Mouse (Mus musculus) layer of hippocampus, adult 6 months (tissue): Measurements from ENCODE around the gene Myl10. TPM values are rescaled to one million over a fixed set of nuclear protein-coding genes. Genes with fewer than 3 reads are reported as not detected.

Experiments used
- long read RNA-seq, 2 experiments: library from polyadenylated mRNA; unstranded; transcript quantifications; one replicate each; pipeline ENCODE4 v2.0.0; 2019 to 2020
- polyA plus RNA-seq: library from polyadenylated mRNA; unstranded; fragments of <200 nt; fragmentation: Nextera tagmentation; gene quantifications from 2 replicates; pipeline ENCODE4 v1.2.3, GENCODE M21; 2021

Myl10 gene
- polyA plus RNA-seq = not detected in 2 replicates
- long read RNA-seq, experiment 1 = 0 reads
- long read RNA-seq, experiment 2 = 0 reads

GRCm38 (mm10) chr5:136692784-136693183, at the start of gene Myl10:
Gene Myl10 (plus strand): TSS chr5:136693146.

Other genes with a start within 250 kb of the Myl10 start
- gene Cux1, start 125.7 kb upstream of the Myl10 start, polyA plus RNA-seq = 9.9 and 10.5 TPM in 2 replicates
- 0.24 and 0.30 TPM in 2 replicates for gene Col26a1, start 190.1 kb downstream of the Myl10 start, polyA plus RNA-seq
- gene Ift22, start 215.0 kb downstream of the Myl10 start, polyA plus RNA-seq = 87.2 and 103 TPM in 2 replicates